Mouse (Mus musculus) liver, embryonic 12.5 days (tissue): ENCODE results near the gene Nae1. TPM values are rescaled to one million over a fixed set of nuclear protein-coding genes. Genes with fewer than 3 reads are reported as not detected.

Experiments used
- ATAC-seq: fragments of 200-750 bp; cut with Nextera tagmentation; 2 replicates; pipeline ENCODE4 v1.8.0; 2017; ENCODE audit warnings: moderate number of reproducible peaks, mild to moderate bottlenecking, moderate library complexity
- H3K27ac ChIP-seq: fragments of 300-500 bp; sonication (generic); 2 replicates; pipeline ENCODE4 v1.5.1; 2016; ENCODE audit warnings: mild to moderate bottlenecking
- H3K27me3 ChIP-seq: fragments of 300-500 bp; sonication (generic); replicated peaks from 2 replicates; pipeline ENCODE4 v1.6.1; 2016; ENCODE audit warnings: mild to moderate bottlenecking, moderate library complexity
- H3K36me3 ChIP-seq: fragments of 300-500 bp; sonication (generic); 2 replicates; pipeline ENCODE4 v1.6.1; 2016; ENCODE audit warnings: mild to moderate bottlenecking, moderate library complexity
- H3K4me1 ChIP-seq: fragments of 300-500 bp; sonication (generic); 2 replicates; pipeline ENCODE4 v1.6.1; 2016
- H3K4me2 ChIP-seq: fragments of 300-500 bp; sonication (generic); 2 replicates; pipeline ENCODE4 v1.6.1; 2016; ENCODE audit warnings: mild to moderate bottlenecking, moderate library complexity
- H3K4me3 ChIP-seq: fragments of 300-500 bp; sonication (generic); 2 replicates; pipeline ENCODE4 v1.5.1; 2016; ENCODE audit warnings: mild to moderate bottlenecking, moderate library complexity
- H3K9ac ChIP-seq: fragments of 300-500 bp; sonication (generic); 2 replicates; pipeline ENCODE4 v1.6.1; 2016; ENCODE audit warnings: mild to moderate bottlenecking, moderate library complexity
- H3K9me3 ChIP-seq: fragments of 300-500 bp; sonication (generic); replicated peaks from 2 replicates; pipeline ENCODE4 v1.6.1; 2016; ENCODE audit warnings: mild to moderate bottlenecking, moderate library complexity
- WGBS: fragments of 180-500 bp; shearing (Covaris S2); methylation state at CpG from one replicate; pipeline ENCODE4 v1.1.7; 2016; ENCODE audit not compliant: insufficient replicate concordance; 5-methylcytosine and 5-hydroxymethylcytosine counted together
- polyA plus RNA-seq: library from polyadenylated mRNA; unstranded; fragments of >200 nt; fragmentation: Nextera tagmentation; extraction: Ambion mirVana; gene quantifications from 2 replicates; pipeline ENCODE4 v1.2.1, GENCODE M21; 2016

Nae1 gene
- polyA plus RNA-seq, 1 experiment from 2014 or later: 47.5 TPM

DNA sequence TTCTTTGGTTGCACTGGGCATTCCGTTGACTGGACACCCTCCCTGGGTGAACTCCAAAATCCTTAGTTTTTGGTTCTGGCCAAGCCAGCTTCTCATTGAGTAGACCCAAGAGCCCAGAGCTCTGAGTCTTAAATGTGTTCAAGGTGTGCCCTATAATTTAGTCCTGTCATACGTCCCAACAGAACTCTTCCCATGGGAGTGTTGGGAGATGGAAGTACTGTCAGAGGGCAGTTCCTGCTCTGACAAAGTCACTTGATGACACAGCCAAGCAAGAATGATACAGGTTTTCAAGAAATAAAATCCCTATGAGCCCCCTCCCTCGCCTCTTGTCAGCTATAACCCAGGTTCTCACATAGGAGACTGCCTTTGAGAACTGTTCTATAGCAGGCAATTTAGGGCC is 24.3 kb downstream of the Nae1 start:
- H3K36me3 ChIP-seq: peaks cover 20% of the 10 kb centered on the region
- H3K4me3 ChIP-seq: no peak overlapping the region
- H3K4me1 ChIP-seq: peaks cover 12% of the 10 kb centered on the region
- H3K4me2 ChIP-seq: peak overlapping the region; percentile 97
- no peak for ATAC-seq
- WGBS: 82% methylated on average over 3 of the region's 3 CpGs
- no peak overlapping the region for H3K27ac ChIP-seq
- 0 out of 2 replicates have a peak, but pooled peaks cover 15% of the 10 kb centered on the region for H3K27me3 ChIP-seq
- H3K9me3 ChIP-seq: no peaks in the 10 kb centered on the region
- no peak overlapping the region for H3K9ac ChIP-seq

DNA sequence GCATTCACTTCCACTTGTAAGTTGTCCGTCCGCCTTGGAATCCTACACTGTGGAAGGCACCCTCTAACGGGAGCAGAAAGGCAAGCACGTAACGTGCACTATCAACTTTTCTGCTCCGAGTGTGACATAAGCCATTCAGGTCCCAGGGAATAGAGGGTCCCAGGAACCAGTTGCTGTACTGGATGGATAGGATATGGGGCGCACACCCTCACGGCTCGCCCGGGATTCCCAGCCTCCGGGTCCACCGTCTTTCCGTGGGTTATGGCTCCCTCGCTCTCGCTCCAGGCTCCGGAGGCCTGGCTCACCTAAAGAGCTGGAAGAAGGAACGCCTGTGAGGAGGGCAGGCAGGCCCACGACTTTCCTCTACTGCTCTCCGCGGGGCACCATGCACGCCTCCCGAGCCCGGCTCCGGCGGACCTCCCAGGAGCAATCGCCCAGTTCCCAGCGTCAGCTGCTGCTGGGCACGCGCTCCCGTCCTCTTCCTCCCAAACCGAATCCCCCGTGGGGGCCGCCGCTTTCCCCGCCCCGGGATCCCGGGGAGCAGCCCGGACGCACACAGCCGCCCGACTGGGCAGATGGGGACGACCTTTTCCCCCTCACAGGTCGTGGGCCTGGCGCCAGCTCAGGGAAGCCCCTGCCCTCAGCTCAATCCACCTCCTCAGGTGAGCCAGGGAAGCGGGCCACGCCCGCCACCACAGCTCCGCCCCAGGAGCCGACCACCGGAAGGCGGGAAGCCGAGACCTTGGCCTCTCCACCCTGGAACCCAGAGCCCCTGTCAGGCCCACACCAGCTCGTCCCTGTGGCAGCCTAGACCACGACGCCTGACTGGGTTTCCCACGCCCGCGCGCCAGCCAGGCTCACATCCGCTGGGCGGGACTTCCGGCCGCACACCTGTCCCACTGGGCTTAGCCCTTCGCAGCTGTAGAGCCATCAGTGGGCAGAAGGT is 25.1 kb downstream of the Nae1 start, which contains the start of gene Terb1:
Gene Terb1, minus strand, starts transcription at position 850 of the 946 bp plus-strand sequence.
- WGBS: 5% methylated on average over 63 of the region's 64 CpGs

GRCm38 (mm10) chr8:104479091-104479490 is 55.3 kb downstream of the Nae1 start:
- no peaks in the 10 kb centered on the region for H3K36me3 ChIP-seq
- no peak overlapping the region for H3K9ac ChIP-seq
- no peaks in the 10 kb centered on the region for H3K27me3 ChIP-seq
- no peaks in the 10 kb centered on the region for H3K9me3 ChIP-seq
- no peak overlapping the region for H3K27ac ChIP-seq
- no peak overlapping the region for H3K4me2 ChIP-seq
- H3K4me3 ChIP-seq: no peak overlapping the region
- no peaks in the 10 kb centered on the region for H3K4me1 ChIP-seq
- 39% methylated on average over 1 of the region's 1 CpGs for WGBS
- no peak for ATAC-seq

More for the DNA sequence above, 25.1 kb downstream of the Nae1 start, which contains the start of gene Terb1:
- H3K4me3 ChIP-seq: peak within 1 kb of the TSS; percentile 60
- peak within 1 kb of the TSS; percentile 68 for H3K9ac ChIP-seq
- peak within 1 kb of the TSS; percentile 97 for H3K4me2 ChIP-seq
- no peak within 1 kb of the TSS for H3K27ac ChIP-seq
- 0 out of 2 replicates have a peak, but pooled peaks cover 15% of the 10 kb centered on the region for H3K27me3 ChIP-seq
- peaks cover 12% of the 10 kb centered on the region for H3K4me1 ChIP-seq
- H3K36me3 ChIP-seq: peaks cover 15% of the 10 kb centered on the region
- no peaks in the 10 kb centered on the region for H3K9me3 ChIP-seq
- ATAC-seq: peak; percentile 63

DNA sequence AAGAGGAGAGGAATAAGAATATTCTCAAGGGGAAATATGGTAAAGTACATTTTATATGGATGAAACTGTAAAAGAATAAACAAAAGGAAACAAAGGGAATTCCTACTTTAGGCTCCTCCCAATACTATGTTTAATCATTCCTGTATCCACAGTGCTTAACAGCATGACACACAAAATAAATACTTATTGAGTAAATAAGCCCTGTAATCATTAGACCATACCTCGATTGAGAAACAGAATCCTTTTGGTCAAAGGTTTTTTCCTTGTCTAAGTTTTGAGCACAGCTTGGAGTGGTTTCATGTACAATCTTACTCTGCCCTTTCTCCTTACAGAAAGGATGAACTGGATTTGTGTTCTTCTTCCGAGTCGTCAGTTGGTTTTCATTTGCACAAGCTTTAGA is 62.0 kb downstream of the Nae1 start:
- H3K9me3 ChIP-seq: no peaks in the 10 kb centered on the region
- no peaks in the 10 kb centered on the region for H3K4me1 ChIP-seq
- 61% methylated on average over 3 of the region's 3 CpGs for WGBS
- no peak for ATAC-seq
- H3K27me3 ChIP-seq: no peaks in the 10 kb centered on the region
- no peak overlapping the region for H3K4me2 ChIP-seq
- no peak overlapping the region for H3K4me3 ChIP-seq
- no peak overlapping the region for H3K27ac ChIP-seq
- no peak overlapping the region for H3K9ac ChIP-seq
- H3K36me3 ChIP-seq: no peaks in the 10 kb centered on the region

GRCm38 (mm10) chr8:104467463-104467862 is 67.0 kb downstream of the Nae1 start:
- H3K4me2 ChIP-seq: no peak overlapping the region
- no peaks in the 10 kb centered on the region for H3K4me1 ChIP-seq
- no peak overlapping the region for H3K9ac ChIP-seq
- WGBS: 36% methylated on average over 2 of the region's 2 CpGs
- no peak overlapping the region for H3K4me3 ChIP-seq
- H3K9me3 ChIP-seq: no peaks in the 10 kb centered on the region
- H3K27ac ChIP-seq: no peak overlapping the region
- ATAC-seq: no peak
- H3K27me3 ChIP-seq: no peaks in the 10 kb centered on the region
- no peaks in the 10 kb centered on the region for H3K36me3 ChIP-seq

Other genes with a start within 250 kb of the Nae1 start
- not detected in 2 replicates for gene Cmtm2a, start 241.5 kb downstream of the Nae1 start, polyA plus RNA-seq
- not detected in 2 replicates for gene Gm45711, start 224.6 kb downstream of the Nae1 start, polyA plus RNA-seq
- not detected in 2 replicates for gene Cmtm1, start 224.5 kb downstream of the Nae1 start, polyA plus RNA-seq
- gene Gm11020, start 213.1 kb downstream of the Nae1 start, polyA plus RNA-seq: not detected in 2 replicates
- not detected in 2 replicates for gene Cmtm2b, start 212.4 kb downstream of the Nae1 start, polyA plus RNA-seq
- gene Cmtm3, start 195.2 kb downstream of the Nae1 start, polyA plus RNA-seq: 34.5 and 34.8 TPM in 2 replicates
- 0.67 and 0.68 TPM in 2 replicates for gene Cmtm4, start 138.8 kb downstream of the Nae1 start, polyA plus RNA-seq
- gene Dync1li2, start 91.6 kb downstream of the Nae1 start, polyA plus RNA-seq: 22.8 and 25.2 TPM in 2 replicates
- 0.04 and 0.07 TPM in 2 replicates for gene Terb1, start 24.7 kb downstream of the Nae1 start, polyA plus RNA-seq
- gene Car7, start 52 bp upstream of the Nae1 start, polyA plus RNA-seq: 2.2 and 2.3 TPM in 2 replicates
- gene Pdp2, start 56.8 kb upstream of the Nae1 start, polyA plus RNA-seq: 5.8 and 6.0 TPM in 2 replicates
- 0.21 and 0.36 TPM in 2 replicates for gene Cdh16, start 89.8 kb upstream of the Nae1 start, polyA plus RNA-seq
- gene Rrad, start 96.7 kb upstream of the Nae1 start, polyA plus RNA-seq: 0.79 and 1.2 TPM in 2 replicates
- 71.8 and 74.7 TPM in 2 replicates for gene Ciao2b, start 107.3 kb upstream of the Nae1 start, polyA plus RNA-seq
- 2.7 and 3.7 TPM in 2 replicates for gene Ces2a, start 199.4 kb upstream of the Nae1 start, polyA plus RNA-seq